Mouse (Mus musculus): ENCODE measurements around the gene Pi4kb.
"Not testable (repeated sequence)": the region's sequence is repeated elsewhere in the genome, so short reads cannot be mapped to it uniquely, and the experiment has no call there.

Pi4kb gene

DNA sequence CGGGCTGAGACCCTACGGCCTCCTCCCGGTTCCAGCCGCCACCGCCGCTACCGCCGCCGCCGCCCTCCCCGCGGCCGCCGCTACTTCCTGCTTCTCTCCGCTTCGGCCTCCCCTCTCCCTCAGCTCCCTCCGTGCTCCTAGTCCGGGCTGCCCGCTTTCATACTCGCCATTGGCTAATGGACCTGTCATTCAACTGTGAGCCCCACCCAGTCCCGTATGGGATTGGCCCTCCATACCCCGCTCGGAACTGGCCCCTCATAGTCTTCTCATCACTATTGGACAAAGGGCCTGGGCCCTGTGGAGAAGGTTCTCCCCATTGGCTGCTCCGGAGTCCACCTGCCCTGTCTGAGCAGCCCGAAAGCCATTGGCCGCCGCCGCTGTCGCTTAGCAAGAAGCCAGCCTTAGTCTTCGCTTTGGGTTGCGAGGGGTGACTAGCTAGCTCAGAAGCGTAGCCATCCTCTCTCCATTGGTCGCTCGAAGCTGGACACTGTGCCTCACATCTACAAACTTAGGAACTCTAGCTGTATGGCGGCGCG, 40.9 kb downstream of the Pi4kb start, which contains the start of gene Zfp687:
Zfp687 (minus strand) TSS at position 112 of the 536 bp plus-strand sequence.
- peak; percentile 99 for DNase-seq (ENCODE audit: low spot score)

DNA sequence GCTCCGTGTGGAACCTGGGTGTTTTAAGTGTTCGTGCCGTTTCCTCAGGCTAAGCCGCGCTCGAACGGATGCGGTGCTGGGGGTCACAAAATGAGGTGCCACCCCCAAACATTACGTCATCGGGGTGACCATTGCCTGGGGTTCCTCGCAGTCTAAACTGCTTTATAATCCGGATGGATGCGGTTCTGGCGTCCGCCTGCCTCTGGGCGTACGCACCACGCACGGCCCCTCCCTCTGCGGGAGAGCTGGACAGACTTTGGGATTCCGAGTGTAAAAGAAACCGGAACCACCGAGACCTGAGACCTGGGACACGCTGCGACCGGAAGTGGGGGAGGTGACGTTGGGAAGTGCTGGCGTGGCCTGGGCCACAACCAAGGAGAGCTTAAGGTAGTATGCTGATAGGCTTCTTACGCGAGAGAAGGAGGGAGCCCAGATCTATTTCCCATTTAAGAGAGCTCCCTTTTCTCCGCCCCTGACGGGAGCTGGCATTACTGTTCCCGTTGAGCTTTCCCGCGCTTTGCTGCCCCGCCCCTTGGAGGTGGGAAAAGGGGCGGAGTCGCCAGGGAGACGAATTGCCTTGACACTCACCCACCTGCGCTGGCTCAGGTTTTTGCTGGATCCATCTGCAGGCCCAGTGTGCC, 41.5 kb downstream of the Pi4kb start:
- peak; percentile 84 for DNase-seq (ENCODE audit: low spot score)

DNA sequence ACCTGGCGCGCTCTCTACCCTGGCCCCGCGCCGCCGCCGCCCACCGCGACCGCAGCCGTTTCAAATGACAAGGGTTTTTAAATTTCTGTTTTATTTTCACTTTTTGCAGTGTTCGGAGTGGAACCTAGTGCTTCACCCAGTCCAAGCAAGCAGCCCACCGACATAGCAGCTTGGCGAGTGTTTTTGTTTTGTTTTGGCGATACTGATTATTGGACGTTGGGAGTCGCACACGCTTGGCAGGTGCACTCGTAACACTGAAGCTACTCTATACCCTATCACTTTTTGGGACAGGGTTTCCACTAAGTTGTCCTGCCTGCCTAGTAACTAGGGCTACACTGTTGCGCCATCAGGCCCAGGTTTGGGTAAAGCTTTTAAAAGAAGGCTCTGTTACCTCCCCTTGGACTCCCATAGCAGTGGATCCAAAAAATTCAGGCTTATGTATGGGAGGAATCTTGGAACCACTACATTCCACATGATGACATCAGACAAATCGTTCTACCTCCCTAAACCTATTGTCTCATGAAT, 42.1 kb downstream of the Pi4kb start:
- DNase-seq (ENCODE audit: low spot score) = no peak

DNA sequence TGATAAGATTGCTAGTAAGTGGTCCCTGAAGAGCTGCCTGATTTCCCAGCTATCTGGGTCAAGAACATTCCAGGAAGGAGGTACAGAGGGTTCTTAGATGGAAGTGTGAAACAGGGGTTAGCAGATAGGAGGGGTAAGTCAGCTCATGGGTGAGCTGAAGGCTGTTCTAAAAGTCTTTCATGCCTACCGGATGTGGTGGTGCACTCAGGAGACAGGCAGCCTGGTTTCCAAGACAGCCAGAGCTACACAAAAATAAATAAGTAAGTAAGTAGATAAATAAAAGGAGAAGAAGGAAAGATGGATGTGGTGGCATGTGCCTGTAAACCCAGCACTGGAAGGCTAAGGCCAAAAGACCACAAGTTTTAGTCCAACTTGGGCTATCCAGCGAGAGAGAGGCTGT, 44.2 kb downstream of the Pi4kb start:
- no peak for DNase-seq (ENCODE audit: low spot score)

DNA sequence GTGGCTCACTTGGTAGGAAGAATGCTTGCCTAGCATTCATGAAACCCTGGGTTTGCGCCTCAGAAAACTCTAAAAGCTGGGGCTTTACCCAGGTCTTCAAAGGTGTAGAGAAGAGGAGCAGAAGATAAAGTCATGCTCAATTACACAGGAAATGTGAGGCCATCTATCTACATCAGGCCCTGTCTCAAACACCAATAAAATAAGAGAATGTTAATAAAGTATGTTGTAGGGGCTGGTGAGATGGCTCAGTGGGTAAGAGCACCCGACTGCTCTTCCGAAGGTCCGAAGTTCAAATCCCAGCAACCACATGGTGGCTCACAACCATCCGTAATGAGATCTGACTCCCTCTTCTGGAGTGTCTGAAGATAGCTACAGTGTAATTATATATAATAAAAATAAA, 46.4 kb downstream of the Pi4kb start:
- not testable (repeated sequence) for DNase-seq (ENCODE audit: low spot score)

DNA sequence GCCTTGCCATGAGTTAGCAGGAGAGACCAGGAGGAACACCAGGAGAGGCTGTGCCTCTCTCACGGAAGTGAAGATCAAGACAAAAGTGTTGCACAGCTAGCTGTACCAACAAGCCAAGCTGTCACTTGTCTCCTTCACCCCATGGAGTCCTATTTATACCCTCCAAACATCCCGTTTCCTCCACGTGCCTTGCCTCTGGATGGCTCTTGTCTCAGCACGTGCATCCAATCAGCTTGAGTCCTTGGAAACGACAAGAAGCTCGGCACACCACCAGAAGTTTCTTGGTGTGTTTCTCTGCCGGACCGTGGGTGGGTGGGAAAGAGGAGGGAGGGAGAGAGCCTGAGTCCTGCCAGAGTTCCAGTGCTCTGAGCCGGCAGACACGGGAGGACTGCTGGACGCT, 50.0 kb downstream of the Pi4kb start:
- DNase-seq (ENCODE audit: low spot score) = no peak

DNA sequence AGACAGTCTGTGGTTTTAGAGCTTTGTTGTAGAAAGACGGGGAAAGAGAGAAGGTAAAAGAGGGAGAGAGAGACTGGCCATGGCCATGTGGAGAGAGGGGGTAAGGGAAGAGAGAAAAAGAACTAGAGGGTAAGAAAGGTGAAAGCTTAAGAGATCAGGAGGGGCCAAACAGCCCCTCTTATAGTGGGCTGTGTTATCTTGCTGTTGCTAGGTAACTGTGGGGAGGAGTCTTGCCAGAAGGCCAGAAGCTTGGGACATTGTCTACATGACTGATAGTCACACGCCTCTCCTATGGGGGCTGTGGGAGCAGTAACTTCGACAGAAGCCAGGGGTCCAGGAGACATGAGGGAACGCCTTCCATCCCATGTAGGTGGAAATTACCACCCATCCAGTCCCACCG, 50.7 kb downstream of the Pi4kb start:
- DNase-seq (ENCODE audit: low spot score) = no peak

DNA sequence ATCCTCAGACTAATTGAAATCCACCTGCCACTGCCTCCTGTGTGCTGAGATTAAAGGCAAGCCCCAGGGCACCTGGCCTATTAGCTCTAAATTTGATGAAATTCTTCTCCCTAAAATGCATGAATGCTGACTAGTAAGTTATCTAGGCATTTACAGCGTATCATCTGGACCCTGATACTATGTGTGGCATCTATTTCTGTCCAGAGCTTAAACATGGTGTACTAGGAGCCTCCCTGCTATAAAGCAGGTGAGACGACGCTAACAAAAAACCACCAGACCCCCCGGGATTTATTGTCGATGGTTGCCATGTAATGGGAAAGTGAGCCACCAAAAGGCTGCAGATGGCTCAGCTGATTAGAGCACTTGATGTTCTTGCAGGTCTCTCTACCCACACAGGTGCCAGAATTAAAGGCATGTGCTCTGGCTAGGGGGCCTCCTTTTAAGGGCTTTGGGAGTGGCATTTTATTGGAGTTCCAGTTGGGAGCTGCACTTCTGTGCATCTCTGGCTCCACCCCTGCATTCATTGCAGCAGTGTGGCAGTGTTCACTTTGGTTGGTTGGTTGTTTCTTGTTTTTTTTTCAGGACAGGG, 52.6 kb downstream of the Pi4kb start:
- no peak for DNase-seq (ENCODE audit: low spot score)

DNA sequence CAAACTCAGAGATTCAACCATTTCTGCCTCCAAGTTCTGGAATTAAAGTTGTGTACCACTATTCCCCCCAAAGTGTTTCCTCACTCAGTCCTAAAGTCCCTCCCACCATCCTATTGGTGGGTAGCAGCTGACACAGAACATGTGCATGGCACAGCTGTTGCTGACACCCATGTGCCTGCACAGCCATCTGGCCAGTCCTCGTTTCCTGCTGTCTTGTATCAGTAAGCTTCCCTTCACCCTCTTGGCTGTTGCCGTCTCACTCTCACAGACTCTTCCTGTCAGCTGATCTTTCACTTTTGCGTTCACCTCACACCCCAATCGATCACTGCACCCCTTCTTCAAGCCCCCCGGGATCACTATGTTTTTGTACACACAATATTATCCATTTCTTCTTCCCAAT, 53.2 kb downstream of the Pi4kb start:
- peak; percentile 59 for DNase-seq (ENCODE audit: low spot score)

DNA sequence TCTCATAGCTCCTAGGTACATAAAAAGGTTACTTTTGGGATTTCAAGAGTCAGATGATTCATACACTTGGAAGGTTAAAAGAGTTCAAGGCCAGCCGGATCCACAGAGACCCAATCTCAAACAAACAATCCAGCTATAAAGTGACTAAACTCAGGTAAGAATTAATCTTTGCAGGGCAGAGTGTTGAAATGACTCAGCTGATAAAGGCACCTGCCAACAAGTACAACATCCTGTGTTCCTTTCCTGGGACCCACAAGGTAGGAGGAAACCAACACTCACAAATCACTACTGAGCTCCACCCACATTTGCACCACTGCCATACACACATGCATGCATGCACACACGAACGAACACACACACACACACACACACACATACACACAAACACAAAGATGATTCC, 54.1 kb downstream of the Pi4kb start:
- DNase-seq (ENCODE audit: low spot score) = no peak

DNA sequence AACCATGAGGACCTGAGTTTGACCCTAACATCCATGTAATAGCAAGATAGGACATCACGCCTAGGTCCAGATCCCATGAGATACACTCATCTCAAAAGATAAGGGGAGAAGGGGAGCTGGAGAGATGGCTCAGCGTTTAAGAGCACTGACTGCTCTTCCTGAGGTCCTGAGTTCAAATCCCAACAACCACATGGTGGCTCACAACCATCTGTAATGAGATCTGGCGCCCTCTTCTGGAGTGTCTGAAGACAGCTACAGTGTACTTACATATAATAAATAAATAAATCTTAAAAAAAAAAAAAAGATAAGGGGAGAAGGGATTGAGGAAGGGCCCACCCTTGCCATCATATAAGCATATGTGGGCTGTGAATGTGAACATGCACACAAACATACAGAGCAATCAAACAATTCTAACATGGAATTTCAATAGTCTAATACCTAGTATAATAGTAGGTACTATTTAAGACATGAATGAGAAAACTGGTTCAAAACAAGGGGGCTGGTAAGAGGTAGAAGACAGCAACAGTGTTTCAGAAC, 54.8 kb downstream of the Pi4kb start:
- DNase-seq (ENCODE audit: low spot score) = not testable (repeated sequence)

DNA sequence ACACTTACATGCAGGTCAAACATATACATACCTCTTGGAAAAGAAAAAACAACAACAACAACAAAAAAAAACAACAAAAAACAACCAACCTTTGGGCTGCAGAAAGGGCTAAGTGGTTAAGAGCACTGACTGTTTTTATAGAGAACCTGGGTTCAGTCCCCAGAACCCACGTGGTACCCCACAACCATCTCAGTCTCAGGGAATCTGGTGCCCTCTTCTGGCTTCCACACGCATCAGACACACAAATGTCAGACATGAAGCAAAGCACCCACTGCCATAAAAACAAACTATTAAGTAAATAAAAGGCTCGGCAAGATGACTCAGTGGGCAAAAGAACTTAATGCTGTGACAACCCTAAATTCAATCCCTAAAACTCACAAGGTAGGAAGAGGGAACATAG, 55.4 kb downstream of the Pi4kb start:
- no peak for DNase-seq (ENCODE audit: low spot score)

DNA sequence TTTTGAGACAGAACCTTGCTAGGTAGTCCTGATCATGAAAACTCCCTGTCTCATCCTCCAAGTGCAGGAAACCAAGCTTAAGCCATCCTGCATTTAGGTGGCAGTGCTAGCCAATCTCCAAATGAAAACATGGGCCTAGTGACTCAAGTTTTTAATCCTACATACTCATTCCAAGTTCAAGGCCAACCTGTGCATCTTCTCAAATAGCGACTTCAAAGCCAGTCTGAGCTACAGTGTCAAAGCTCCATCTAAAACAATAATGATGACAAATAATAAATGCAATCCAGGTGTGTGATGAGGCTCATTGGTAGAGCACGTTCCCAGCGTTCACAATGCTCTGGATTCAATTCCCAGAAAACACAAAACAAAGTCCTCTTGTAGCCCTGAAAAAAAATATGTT, 67.1 kb downstream of the Pi4kb start:
- DNase-seq (ENCODE audit: low spot score) = no peak

DNA sequence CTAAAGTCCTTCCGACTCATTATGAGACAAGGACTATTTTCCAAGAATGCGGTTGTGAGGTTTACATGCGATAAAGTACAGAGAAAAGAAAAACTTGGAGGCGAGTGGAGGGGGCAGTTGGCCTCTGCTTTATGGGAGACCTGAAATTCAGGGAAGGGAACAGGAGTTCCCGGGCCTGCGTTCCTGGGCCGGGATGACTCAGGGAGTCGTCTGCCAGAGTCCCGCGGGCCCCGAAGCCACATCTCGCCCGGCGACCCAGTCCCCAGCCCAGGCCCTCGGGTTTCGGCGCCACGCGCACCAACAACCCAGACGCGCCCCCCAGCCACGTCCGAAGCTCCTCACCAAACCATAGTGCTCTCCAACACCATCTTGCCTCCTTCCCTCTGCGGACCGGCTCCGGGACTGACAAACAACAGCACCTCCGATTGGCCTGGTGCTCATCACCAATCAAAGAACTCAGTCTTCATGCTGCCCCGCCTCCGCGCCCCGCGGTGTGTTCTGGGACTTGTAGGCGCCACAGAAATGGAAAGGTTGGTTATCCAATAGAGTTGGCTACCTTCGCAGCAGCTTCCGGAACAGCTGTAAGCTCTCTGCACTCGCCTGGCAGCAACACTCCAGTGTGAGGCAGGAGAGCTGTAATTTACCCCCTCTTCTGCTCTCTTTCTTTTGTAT, 67.8 kb downstream of the Pi4kb start, which contains the start of gene Psmd4:
Psmd4 (minus strand) TSS at position 449 of the 672 bp plus-strand sequence.
- DNase-seq (ENCODE audit: low spot score) = peak; percentile 98

DNA sequence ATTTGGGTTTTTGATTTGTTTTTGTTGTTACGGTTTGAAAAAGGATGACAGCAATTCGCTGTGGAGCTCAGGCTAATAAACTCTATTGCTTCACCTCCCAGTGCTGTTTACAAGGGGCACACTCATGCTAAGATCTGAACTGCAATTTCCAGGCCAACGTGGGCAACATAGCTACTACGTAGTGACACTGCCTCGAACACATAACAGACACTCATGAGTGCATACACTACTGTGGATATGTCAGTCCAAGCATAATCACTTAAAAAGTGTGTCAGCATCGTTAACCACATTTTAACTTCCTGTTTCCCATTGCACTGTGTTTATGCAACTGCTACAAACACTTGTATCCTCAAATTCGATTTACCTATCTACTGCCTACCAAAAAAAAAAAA, 68.3 kb downstream of the Pi4kb start:
- no peak for DNase-seq (ENCODE audit: low spot score)

DNA sequence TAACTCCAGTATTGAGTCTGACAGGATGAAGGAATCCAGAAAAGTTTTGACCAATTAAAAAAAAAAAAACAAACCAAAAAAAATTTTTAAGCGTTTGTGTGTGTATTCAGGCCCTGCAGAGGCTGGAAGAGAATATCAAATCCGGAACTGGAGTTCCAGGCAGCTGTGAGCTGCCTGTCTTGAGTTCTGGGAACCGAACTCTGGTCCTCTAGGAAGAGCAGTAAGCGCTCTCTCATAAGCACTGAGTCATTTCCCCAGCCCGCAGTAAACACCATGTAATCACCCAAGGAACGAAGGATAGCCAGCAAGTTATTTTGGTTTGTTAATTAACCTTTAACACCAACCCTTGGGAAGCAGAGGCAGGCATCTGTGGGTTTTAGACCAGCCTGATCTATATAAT, 68.7 kb downstream of the Pi4kb start:
- DNase-seq (ENCODE audit: low spot score) = no peak

DNA sequence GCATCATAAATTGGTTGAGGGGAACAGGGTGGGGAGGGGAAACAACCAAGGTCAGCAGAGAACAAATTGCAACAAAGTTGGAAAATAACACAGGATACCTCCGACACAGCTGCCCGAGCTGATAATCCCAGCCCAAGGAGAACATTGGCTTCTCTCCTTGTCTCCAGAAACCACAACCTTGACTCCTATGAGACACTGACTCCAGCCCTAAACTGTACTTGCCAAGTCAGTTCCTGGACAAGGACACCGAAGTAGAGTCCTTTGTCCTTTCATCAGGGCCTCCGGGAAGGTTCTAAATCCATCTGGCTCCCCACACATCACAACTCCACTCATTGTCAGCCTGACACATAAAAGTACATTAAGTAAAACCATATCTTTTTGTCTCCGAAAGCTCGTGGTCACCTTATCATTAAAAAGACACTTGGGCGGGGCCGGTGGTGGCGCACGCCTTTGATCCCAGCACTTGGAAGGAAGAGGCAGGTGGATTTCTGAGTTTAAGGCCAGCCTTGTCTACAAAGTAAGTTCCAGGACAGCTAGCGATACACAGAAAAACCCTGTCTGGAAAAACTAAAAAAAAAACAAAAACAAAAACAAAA, 72.0 kb downstream of the Pi4kb start:
- no peak for DNase-seq (ENCODE audit: low spot score)

DNA sequence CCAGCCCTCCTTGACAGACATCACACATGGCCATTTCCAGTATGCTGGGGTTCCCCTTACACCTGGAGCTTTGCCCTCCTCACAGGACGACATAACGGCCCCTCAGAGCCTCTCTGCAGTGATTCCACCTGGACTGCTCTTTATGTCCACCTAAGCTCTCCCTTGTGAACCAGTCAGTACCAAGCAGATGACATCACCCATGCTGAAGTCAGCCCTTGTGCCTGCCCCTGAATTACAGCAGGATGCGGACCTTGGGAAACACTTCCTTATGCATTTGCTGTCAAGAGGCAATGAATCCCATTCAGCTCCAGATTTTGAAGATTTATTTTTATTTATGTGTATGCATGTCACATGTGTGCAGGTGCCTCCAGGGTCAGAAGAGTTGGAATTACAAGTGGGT, 73.4 kb downstream of the Pi4kb start:
- no peak for DNase-seq (ENCODE audit: low spot score)

DNA sequence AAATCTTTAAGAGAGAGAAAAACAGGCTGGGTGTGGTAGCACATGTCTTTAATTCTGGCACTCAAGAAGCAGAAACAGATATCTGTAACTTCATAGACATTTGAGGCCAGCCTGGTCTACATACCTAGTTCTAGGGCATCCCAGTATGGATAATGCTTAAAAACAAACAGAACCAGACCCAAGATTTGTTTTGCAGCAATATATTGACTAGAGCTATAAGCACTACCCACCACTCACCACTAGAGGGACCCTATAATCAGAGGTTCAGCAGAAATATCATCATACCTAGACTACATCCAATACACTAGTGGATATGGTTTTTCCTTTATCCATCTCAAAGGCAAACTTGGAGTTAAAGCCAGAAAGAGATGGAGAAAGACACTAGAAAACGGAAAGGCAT, 78.4 kb downstream of the Pi4kb start:
- DNase-seq (ENCODE audit: low spot score) = peak; percentile 83

DNA sequence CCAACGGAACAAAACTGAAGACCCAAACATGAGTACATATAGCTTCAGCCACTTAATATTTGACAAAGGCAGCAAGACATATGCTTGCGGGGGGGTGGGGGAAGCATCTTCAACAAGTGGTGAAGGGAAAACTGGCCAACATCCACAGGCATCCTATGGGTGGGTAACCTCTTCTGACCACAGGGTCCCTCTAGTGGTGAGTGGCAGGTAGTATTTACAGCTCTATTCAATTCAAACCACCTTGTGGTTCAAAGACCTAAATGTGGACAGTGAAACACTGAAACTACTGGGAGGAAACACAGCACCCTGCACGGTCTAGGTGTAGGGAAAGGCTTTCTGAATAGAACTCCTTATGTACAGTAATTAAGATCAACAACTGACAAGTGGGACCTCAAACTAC, 79.2 kb downstream of the Pi4kb start:
- peak; percentile 75 for DNase-seq (ENCODE audit: low spot score)

DNA sequence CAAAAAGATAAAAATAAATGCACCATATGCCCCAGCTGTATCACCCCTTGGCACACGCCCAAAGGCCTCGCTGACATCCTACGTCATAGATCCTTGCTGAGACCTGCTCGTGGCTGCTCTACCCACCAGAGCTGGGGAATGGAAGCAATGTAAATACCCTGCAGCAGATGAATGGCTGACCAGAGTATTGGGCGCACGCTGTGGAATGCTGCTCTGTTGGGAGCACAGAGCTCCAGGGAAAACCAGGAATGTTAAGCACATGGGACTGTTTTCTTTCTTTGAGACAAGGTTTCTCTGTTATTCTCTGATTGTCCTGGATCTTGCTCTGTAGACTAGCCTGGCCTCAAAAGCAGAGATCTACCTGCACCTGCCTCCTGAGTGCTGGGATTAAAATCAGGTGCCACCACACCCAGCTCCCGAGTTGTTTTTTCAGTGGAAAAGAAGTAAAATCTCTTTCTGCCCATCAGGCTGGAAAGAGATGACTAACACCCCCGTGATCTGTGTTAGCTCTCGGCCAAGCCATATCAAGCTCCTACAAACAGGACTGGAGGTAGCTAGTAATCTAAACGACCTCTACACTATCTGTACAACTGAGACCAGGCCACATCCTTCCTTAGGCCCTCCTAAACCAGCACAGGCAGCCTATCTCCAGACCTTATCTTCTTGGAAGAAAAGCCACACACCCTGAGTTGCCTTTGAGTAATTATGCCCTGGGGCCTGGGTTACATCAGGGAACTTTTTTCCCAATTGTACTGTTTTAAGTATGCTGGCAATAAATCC, 80.1 kb downstream of the Pi4kb start:
- no peak for DNase-seq (ENCODE audit: low spot score)

DNA sequence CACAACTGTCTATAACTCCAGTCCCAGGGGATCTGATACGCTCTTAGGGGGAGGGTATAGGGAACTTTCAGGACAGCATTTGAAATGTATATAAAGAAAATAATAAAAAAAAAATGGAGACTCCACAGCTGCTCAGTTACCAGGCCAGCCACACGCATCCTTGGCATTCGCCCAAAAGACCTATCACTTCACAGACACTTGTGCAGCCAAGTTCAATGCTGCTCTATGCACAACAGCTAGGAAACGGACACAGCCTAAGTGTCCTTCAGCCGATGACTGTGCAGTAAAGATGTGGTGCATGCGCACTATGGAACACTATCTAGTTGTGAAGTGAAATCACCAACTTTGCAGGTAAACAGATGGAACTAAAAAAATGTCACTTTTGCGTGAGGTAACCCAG, 81.7 kb downstream of the Pi4kb start:
- no peak for DNase-seq (ENCODE audit: low spot score)

Measured in retina, embryonic 14.5 days (tissue).